Mouse (Mus musculus) stomach, embryonic 16.5 days (tissue): ENCODE measurements around the gene Eme2. TPM values are rescaled to one million over a fixed set of nuclear protein-coding genes. Genes with fewer than 3 reads are reported as not detected.

Experiments
- ATAC-seq: fragments of 200-750 bp; cut with Nextera tagmentation; 2 replicates; pipeline ENCODE4 v1.8.0; 2017; ENCODE audit warnings: moderate number of reproducible peaks, moderate TSS enrichment; ENCODE audit not compliant: insufficient read depth, low FRiP score
- H3K27ac ChIP-seq: fragments of 300-500 bp; sonication (generic); 2 replicates; pipeline ENCODE4 v1.5.1; 2014; ENCODE audit warnings: low read length
- H3K27me3 ChIP-seq: fragments of 300-500 bp; sonication (generic); 2 replicates; pipeline ENCODE4 v1.6.1; 2014; ENCODE audit warnings: low read length, control low read depth, mixed read lengths; ENCODE audit not compliant: control insufficient read depth, insufficient read depth
- H3K36me3 ChIP-seq: fragments of 300-500 bp; sonication (generic); 2 replicates; pipeline ENCODE4 v1.6.1; 2014; ENCODE audit warnings: low read length; ENCODE audit not compliant: control insufficient read depth, insufficient read depth
- H3K4me1 ChIP-seq: fragments of 300-500 bp; sonication (generic); 2 replicates; pipeline ENCODE4 v1.6.1; 2014; ENCODE audit warnings: low read length, control low read depth, mixed read lengths; ENCODE audit not compliant: control insufficient read depth, insufficient read depth
- H3K4me2 ChIP-seq: fragments of 300-500 bp; sonication (generic); 2 replicates; pipeline ENCODE4 v1.6.1; 2014; ENCODE audit warnings: low read depth, low read length, mixed read lengths
- H3K4me3 ChIP-seq: fragments of 300-500 bp; sonication (generic); replicated peaks from 2 replicates; pipeline ENCODE4 v1.5.1; 2014; ENCODE audit warnings: mild to moderate bottlenecking, low read length
- H3K9ac ChIP-seq: fragments of 300-500 bp; sonication (generic); 2 replicates; pipeline ENCODE4 v1.6.1; 2014; ENCODE audit warnings: low read length
- H3K9me3 ChIP-seq: fragments of 300-500 bp; sonication (generic); replicated peaks from 2 replicates; pipeline ENCODE4 v1.6.1; 2016; ENCODE audit warnings: low read length, control low read depth; ENCODE audit not compliant: control insufficient read depth
- WGBS: fragments of 180-500 bp; shearing (Covaris S2); extraction: QIAGEN DNeasy Blood & Tissue Kit; methylation state at CpG from one replicate; pipeline ENCODE4 v1.1.7; 2014; 5-methylcytosine and 5-hydroxymethylcytosine counted together
- polyA plus RNA-seq: library from polyadenylated mRNA; unstranded; fragments of >200 nt; fragmentation: Nextera tagmentation; extraction: Ambion mirVana; gene quantifications from 2 replicates; pipeline ENCODE4 v1.2.1, GENCODE M21; 2015

Gene Eme2
- polyA plus RNA-seq, 1 experiment from 2014 or later, result 32.3 TPM

DNA sequence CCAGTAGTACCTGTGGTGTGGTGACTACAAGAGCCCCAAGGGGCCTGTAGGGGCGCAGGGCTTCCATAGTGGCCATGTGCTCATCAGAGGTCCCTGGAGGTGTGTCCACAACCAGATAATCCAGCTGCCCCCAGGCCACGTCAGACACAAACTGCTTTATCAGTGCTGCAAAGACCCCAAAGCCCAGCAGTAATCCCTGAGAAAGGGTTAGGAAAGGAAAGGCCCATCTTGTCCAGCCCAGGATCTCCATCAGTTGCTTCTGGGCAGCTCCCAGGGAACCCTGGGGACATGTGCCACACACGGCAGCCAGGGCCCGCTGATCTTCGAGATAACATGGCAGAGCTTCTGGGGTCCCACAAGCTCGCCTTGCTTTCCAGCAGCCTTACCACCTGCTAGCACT is 10.5 kb downstream of the Eme2 start:
- 84% methylated on average over 6 of the region's 6 CpGs for WGBS
- no peaks in the 10 kb centered on the region for H3K9me3 ChIP-seq

DNA sequence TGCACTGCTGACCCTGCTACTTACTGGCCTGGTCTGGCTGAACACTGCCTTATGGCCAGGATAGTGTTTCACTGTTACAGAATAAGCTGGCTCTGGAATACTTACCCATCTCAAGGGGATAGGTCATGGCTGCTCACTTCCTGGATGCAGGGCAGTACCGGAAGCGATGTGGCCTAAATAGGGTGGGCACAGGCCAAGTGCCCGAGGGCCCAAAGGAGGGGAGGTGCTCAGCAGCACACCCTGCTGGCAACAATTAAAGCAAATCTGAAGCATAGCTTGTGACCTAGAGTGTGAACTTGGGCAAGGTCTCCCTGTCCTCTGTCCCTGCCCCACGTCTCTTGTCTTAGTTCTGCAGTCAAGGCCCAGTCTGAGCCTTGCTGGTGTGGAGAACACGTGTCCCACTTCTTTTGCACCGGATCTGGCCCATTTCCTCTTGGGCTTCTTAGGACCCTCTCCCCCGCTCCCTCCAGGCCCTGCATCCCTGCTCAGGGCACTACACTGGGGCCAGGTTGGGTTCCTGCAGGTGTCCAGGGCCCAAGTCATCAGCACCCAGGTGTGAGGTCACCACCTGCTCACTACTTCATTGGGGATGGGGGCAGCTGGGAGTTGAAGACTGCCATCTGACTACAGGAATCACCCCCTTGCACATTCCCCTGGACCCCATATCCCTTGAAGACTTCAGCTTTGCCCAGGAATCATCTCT is 13.0 kb downstream of the Eme2 start:
- Histone ChIP-seq H3K9ac (no peak overlapping the region), H3K9me3 (no peaks in the 10 kb centered on the region), H3K27me3 (no peaks in the 10 kb centered on the region), H3K36me3 (no peaks in the 10 kb centered on the region; the same call in 1 of the 2 replicates), H3K4me1 (peaks cover 12% of the 10 kb centered on the region), H3K4me3 (no peak overlapping the region), H3K4me2 (no peak overlapping the region), H3K27ac (no peak overlapping the region)
- no peak for ATAC-seq
- 45% methylated on average over 7 of the region's 7 CpGs for WGBS

More for the DNA sequence above, 10.5 kb downstream of the Eme2 start:
- Histone ChIP-seq H3K4me2 (no peak overlapping the region), H3K27ac (no peak overlapping the region), H3K4me1 (peaks cover 18% of the 10 kb centered on the region), H3K4me3 (no peak overlapping the region), H3K36me3 (no peaks in the 10 kb centered on the region; the same call in 1 of the 2 replicates), H3K27me3 (no peaks in the 10 kb centered on the region), H3K9ac (no peak overlapping the region)
- no peak for ATAC-seq

DNA sequence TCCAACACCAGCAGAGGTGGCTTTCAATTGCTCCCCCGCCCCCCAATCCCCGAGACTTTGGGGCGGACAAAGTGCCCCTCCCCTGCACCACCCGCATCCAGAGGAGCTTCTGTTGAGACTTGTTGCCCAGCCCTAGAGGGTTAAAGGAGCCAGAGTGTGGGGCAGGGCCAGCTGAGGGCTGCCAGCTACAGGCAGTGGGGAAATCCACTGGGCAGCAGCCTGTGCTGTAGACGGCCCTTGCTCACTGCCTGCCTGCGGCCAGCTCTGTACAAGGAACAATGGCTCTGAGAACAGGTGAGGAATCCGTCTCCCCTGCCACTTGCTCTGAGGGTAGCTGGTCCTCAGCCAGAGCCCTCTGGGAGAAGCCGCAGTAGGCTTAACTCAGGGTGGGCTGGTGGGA is 16.4 kb downstream of the Eme2 start:
- Histone ChIP-seq H3K36me3 (no peaks in the 10 kb centered on the region), H3K4me2 (peak overlapping the region; percentile 44; the same call in 1 of the 2 replicates), H3K27ac (peak overlapping the region; percentile 46; the same call in 1 of the 2 replicates), H3K4me3 (peak overlapping the region; percentile 3; the same call in 1 of the 2 replicates), H3K9ac (peak overlapping the region; percentile 66), H3K4me1 (peaks cover 6% of the 10 kb centered on the region; the same call in 1 of the 2 replicates), H3K27me3 (no peaks in the 10 kb centered on the region), H3K9me3 (no peaks in the 10 kb centered on the region)
- WGBS, result 65% methylated on average over 8 of the region's 8 CpGs
- peak; percentile 18; the same call in 1 of the 2 replicates for ATAC-seq

DNA sequence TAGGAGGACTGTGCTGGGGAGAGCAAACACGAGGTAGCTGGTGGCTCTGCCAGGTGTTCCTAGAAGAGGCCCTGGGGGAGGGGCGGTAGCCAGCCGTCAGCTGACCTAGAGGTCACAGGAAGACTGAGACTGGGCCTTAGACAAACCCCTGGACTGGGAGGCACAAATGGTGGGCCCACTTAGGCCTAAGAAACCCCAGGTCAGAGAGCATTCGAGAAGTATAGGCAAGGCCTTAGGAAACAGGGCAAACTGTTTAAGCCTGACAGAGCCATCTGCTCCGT is 16.8 kb downstream of the Eme2 start:
- H3K36me3 ChIP-seq, result no peaks in the 10 kb centered on the region
- peak overlapping the region; percentile 66 for H3K9ac ChIP-seq
- H3K4me1 ChIP-seq, result peaks cover 6% of the 10 kb centered on the region; the same call in 1 of the 2 replicates
- WGBS, result 16% methylated on average over 5 of the region's 5 CpGs
- peak overlapping the region; percentile 44 for H3K4me2 ChIP-seq
- no peaks in the 10 kb centered on the region for H3K27me3 ChIP-seq
- peak; percentile 73 for ATAC-seq
- peak overlapping the region; percentile 46 for H3K27ac ChIP-seq
- H3K9me3 ChIP-seq, result no peaks in the 10 kb centered on the region
- peak overlapping the region; percentile 16 for H3K4me3 ChIP-seq

DNA sequence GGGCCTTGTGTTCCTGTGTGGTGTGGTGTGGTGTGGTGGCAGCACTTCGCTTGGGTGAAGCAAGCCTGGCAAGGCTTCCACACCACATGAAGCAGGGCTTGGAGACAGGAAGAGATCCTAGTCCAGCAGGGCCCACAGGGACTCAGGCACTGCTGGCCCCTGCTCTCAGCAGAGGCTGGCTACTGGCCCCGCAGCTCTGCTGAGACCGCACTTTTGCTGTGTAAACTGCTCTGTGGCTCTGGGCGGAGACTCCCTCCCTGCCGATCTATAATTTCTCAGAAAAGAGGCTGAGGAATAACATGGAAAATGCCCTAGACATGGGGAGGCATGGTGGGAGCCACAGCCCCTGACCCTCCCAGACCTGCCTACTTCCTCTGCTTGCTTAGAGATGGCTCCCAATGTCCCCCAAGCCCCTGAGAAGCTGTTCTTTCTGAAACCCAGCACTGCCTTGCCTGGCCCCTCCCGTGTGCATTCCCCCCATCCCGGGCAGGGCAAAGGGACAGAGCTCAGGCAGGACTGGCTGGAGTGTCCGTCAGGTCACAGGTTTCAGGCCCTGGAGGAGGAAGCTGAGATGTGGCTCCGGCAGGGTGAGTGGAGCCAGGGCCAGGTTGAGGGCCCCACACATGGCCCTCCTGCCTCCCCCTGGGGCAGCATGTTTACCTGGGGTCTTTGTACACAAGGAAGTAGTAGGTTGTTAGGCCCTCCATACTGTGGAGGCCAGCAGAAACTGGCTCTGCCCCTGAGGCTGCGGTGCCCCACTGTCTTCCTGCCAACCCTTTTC is 17.4 kb downstream of the Eme2 start:
- Histone ChIP-seq H3K9me3 (no peaks in the 10 kb centered on the region), H3K4me1 (peaks cover 6% of the 10 kb centered on the region; the same call in 1 of the 2 replicates), H3K36me3 (no peaks in the 10 kb centered on the region), H3K4me3 (peak overlapping the region; percentile 16; the same call in 1 of the 2 replicates), H3K27me3 (no peaks in the 10 kb centered on the region), H3K9ac (peak overlapping the region; percentile 66), H3K4me2 (peak overlapping the region; percentile 44), H3K27ac (peak overlapping the region; percentile 46; the same call in 1 of the 2 replicates)
- ATAC-seq, result peak; percentile 38
- 33% methylated on average over 10 of the region's 10 CpGs for WGBS

DNA sequence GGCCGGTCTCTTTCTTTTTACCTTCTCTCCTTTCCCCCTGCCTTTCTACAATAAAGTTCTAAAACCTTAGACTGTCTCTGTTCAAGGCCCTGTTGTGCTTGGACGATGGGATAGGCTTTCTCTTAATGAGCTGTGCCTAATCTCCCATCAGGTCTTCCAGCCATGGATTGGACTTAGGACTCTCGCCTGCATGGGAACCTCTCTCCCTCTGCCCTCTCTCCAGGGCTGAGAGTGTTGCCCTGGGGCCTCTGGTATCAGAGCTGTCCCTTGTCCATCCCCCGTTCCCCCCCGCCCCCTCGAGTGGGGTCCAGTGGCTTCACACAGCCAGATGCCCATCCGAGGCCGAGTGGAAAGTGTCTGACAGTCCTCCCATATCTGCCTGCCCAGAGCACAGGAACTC is 19.9 kb downstream of the Eme2 start:
- Histone ChIP-seq H3K36me3 (no peaks in the 10 kb centered on the region), H3K4me3 (no peak overlapping the region), H3K4me1 (peaks cover 6% of the 10 kb centered on the region; the same call in 1 of the 2 replicates), H3K4me2 (no peak overlapping the region), H3K9me3 (no peaks in the 10 kb centered on the region), H3K27ac (no peak overlapping the region), H3K9ac (no peak overlapping the region), H3K27me3 (no peaks in the 10 kb centered on the region)
- ATAC-seq, result no peak
- 78% methylated on average over 8 of the region's 8 CpGs for WGBS

DNA sequence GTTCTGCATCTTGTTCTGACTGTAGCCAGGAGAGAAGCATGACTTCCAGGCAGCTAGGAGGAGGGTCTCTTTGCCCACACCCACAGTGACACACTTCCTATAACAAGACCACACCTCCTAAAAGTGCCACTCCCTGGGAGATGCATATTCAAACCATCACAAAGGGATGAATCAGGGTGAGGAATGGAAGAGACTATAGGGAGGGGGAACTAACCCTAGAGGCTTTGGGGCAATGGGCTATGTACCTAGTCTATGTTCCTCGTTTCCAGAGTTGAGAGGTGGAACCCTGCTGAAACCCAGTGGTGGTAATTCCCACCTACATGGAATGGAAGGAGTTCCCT is 20.5 kb downstream of the Eme2 start:
- ATAC-seq, result no peak
- H3K9me3 ChIP-seq, result no peaks in the 10 kb centered on the region
- WGBS, result 56% methylated on average over 1 of the region's 1 CpGs
- no peak overlapping the region for H3K9ac ChIP-seq
- no peak overlapping the region for H3K27ac ChIP-seq
- H3K4me1 ChIP-seq, result peaks cover 6% of the 10 kb centered on the region; the same call in 1 of the 2 replicates
- H3K4me3 ChIP-seq, result no peak overlapping the region
- H3K27me3 ChIP-seq, result no peaks in the 10 kb centered on the region
- no peaks in the 10 kb centered on the region for H3K36me3 ChIP-seq
- H3K4me2 ChIP-seq, result no peak overlapping the region

DNA sequence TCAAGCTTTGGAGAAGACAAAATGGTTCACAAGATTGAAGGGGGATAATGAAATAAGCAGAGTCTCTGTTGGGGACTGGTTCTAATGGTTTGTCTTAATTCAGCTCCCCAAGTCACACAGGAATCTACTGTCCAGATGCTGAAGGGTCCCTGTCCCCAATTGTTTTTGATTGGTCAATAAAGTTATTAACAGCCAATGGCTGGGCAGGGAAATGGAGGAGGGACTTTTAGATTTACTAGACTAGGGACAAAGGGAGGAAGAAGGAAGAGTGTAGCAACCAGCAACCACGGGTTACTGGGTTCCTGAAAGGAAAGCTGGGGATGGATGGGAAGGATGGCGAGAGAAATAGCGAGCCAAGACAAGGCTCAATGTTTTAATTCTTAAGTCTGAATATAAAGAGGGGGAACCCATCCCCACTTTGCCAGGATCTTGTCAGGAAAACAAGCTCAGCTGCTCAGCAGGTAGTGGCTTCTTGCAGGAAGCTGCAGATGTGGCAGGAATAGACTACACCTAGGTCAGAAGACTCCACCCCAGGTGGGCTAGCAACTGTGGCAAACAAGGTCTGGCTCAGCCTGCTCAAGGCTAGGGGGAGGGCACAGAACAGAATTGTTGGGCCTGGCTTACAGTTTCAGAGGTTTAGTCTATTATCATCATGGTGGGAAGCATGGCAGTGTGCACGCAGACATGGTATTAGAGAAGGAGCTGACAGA is 21.0 kb downstream of the Eme2 start:
- no peaks in the 10 kb centered on the region for H3K36me3 ChIP-seq
- no peak for ATAC-seq
- H3K27ac ChIP-seq, result no peak overlapping the region
- H3K27me3 ChIP-seq, result no peaks in the 10 kb centered on the region
- H3K4me2 ChIP-seq, result no peak overlapping the region
- H3K4me3 ChIP-seq, result no peak overlapping the region
- no peak overlapping the region for H3K9ac ChIP-seq
- peaks cover 6% of the 10 kb centered on the region; the same call in 1 of the 2 replicates for H3K4me1 ChIP-seq
- no peaks in the 10 kb centered on the region for H3K9me3 ChIP-seq
- WGBS, result 46% methylated on average over 4 of the region's 4 CpGs

DNA sequence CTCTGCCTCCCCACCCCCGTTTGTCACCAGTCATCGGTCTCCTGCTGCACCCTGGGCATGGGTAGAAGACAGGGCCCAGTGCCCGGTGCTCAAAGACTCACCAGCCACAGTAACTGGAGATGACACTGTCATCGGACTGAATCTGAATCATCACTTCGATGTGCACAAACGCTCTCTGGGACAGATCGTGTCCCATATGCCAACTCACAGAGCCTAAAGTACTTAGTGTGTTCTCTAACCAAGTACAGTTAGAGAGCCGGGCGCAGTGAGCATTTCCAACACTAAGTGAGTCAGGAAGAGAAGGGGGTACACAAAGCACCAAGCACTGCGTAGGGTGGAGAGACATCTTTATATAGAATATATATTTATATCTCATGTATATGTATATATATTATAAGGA is 27.0 kb downstream of the Eme2 start:
- WGBS, result 90% methylated on average over 10 of the region's 10 CpGs
- H3K4me3 ChIP-seq, result no peak overlapping the region
- no peak for ATAC-seq
- H3K27me3 ChIP-seq, result no peaks in the 10 kb centered on the region
- no peak overlapping the region for H3K9ac ChIP-seq
- no peaks in the 10 kb centered on the region for H3K36me3 ChIP-seq
- no peaks in the 10 kb centered on the region for H3K4me1 ChIP-seq
- no peak overlapping the region for H3K4me2 ChIP-seq
- no peaks in the 10 kb centered on the region for H3K9me3 ChIP-seq
- no peak overlapping the region for H3K27ac ChIP-seq
